Mouse (Mus musculus) limb, embryonic 14.5 days (tissue): ENCODE data around the gene Rest. TPM values are rescaled to one million over a fixed set of nuclear protein-coding genes. Genes with fewer than 3 reads are reported as not detected.

Experiments used
- ATAC-seq: fragments of 200-750 bp; cut with Nextera tagmentation; 2 replicates; pipeline ENCODE4 v1.8.0; 2017; ENCODE audit warnings: low read depth, moderate number of reproducible peaks, moderate TSS enrichment; ENCODE audit not compliant: low FRiP score
- DNase-seq: peaks from one replicate; pipeline ENCODE4 v3.0.0-alpha.2; 2015; ENCODE audit warnings: low spot score
- H3K27ac ChIP-seq: fragments of 300-500 bp; sonication (generic); replicated peaks from 2 replicates; pipeline ENCODE4 v1.5.1; 2014; ENCODE audit warnings: low read depth, mild to moderate bottlenecking, low read length, moderate library complexity, mixed read lengths
- H3K27me3 ChIP-seq: fragments of 300-500 bp; sonication (generic); 2 replicates; pipeline ENCODE4 v1.6.1; 2014; ENCODE audit warnings: low read length, mixed read lengths; ENCODE audit not compliant: control insufficient read depth, insufficient read depth
- H3K36me3 ChIP-seq: fragments of 300-500 bp; sonication (generic); 2 replicates; pipeline ENCODE4 v1.6.1; 2014; ENCODE audit warnings: mild to moderate bottlenecking, low read length, moderate library complexity, mixed read lengths; ENCODE audit not compliant: control insufficient read depth, insufficient read depth
- H3K4me1 ChIP-seq: fragments of 300-500 bp; sonication (generic); 2 replicates; pipeline ENCODE4 v1.6.1; 2014; ENCODE audit warnings: antibody characterized with exemption, low read length, mixed read lengths; ENCODE audit not compliant: control insufficient read depth, insufficient read depth
- H3K4me2 ChIP-seq: fragments of 300-500 bp; sonication (generic); replicated peaks from 2 replicates; pipeline ENCODE4 v1.6.1; 2014; ENCODE audit warnings: low read depth, mild to moderate bottlenecking, low read length, moderate library complexity; ENCODE audit not compliant: severe bottlenecking
- H3K4me3 ChIP-seq: fragments of 300-500 bp; sonication (generic); replicated peaks from 2 replicates; pipeline ENCODE4 v1.5.1; 2014; ENCODE audit warnings: low read length
- H3K9ac ChIP-seq: fragments of 300-500 bp; sonication (generic); 2 replicates; pipeline ENCODE4 v1.6.1; 2014; ENCODE audit warnings: mild to moderate bottlenecking, low read depth, low read length, moderate library complexity; ENCODE audit not compliant: severe bottlenecking
- H3K9me3 ChIP-seq: fragments of 300-500 bp; sonication (generic); 2 replicates; pipeline ENCODE4 v1.6.1; 2016; ENCODE audit warnings: low read length; ENCODE audit not compliant: control insufficient read depth
- POLR2A ChIP-seq: fragments of 200-500 bp; IDR thresholded peaks from 2 replicates; pipeline ENCODE4 v1.8.0; 2012; ENCODE audit warnings: inconsistent platforms, mild to moderate bottlenecking, moderate library complexity, borderline replicate concordance; ENCODE audit not compliant: insufficient read depth, insufficient read length; ENCODE audit errors: extremely low read depth
- WGBS: fragments of 180-500 bp; shearing (Covaris S2); extraction: QIAGEN DNeasy Blood & Tissue Kit; methylation state at CpG from one replicate; pipeline ENCODE4 v1.1.7; 2014; 5-methylcytosine and 5-hydroxymethylcytosine counted together
- polyA plus RNA-seq, 2 experiments: library from polyadenylated mRNA; depleted of rRNA in 1 of 2; stranded (reverse) in 1 of 2; unstranded in 1 of 2; fragments of >200 nt; fragmentation: Nextera tagmentation in 1 of 2; extraction: Ambion mirVana in 1 of 2; gene quantifications; 2 replicates each; pipeline versions ENCODE4 v1.2.1 to v1.2.3; 2012 to 2014

Rest gene
- polyA plus RNA-seq, 2 experiments, result 27.9 to 47.0 TPM

- under 1% methylated on average over 58 of the region's 87 CpGs for WGBS
- H3K27me3 ChIP-seq, result no peaks in the 10 kb centered on the region
- H3K9me3 ChIP-seq, result no peaks in the 10 kb centered on the region
- H3K36me3 ChIP-seq, result peaks cover 33% of the 10 kb centered on the region
- peak overlapping the region; percentile 95 for H3K4me3 ChIP-seq
- peak overlapping the region; percentile 42 for H3K4me2 ChIP-seq
- H3K4me1 ChIP-seq, result peaks cover 15% of the 10 kb centered on the region
- H3K27ac ChIP-seq, result peak overlapping the region; percentile 98
- H3K9ac ChIP-seq, result peak overlapping the region; percentile 96
- DNase-seq (peak; percentile 58), ATAC-seq (peak; percentile 54)
- no peak for TF ChIP-seq POLR2A
Observed at GRCm38 (mm10) chr5:77266066-77266885, 985 bp downstream of the Rest start.

- Histone ChIP-seq H3K9me3 (no peaks in the 10 kb centered on the region), H3K4me1 (peaks cover 15% of the 10 kb centered on the region), H3K36me3 (peaks cover 39% of the 10 kb centered on the region), H3K27me3 (no peaks in the 10 kb centered on the region), H3K9ac (peak overlapping the region; percentile 96), H3K4me2 (peak overlapping the region; percentile 42), H3K27ac (peak overlapping the region; percentile 98), H3K4me3 (peak overlapping the region; percentile 95)
- TF ChIP-seq POLR2A, result no peak
- peak; percentile 24 for DNase-seq
- no peak for ATAC-seq
- 7% methylated on average over 11 of the region's 11 CpGs for WGBS
Observed at GRCm38 (mm10) chr5:77266886-77267401, 1.7 kb downstream of the Rest start.

- peak overlapping the region; percentile 42 for H3K4me2 ChIP-seq
- H3K4me3 ChIP-seq, result peak overlapping the region; percentile 95
- no peaks in the 10 kb centered on the region for H3K9me3 ChIP-seq
- peaks cover 44% of the 10 kb centered on the region for H3K36me3 ChIP-seq
- DNase-seq (no peak), ATAC-seq (no peak)
- TF ChIP-seq POLR2A, result no peak
- peak overlapping the region; percentile 96; the same call in 1 of the 2 replicates for H3K9ac ChIP-seq
- H3K4me1 ChIP-seq, result peaks cover 15% of the 10 kb centered on the region
- H3K27me3 ChIP-seq, result no peaks in the 10 kb centered on the region
- WGBS, result 65% methylated on average over 4 of the region's 4 CpGs
- H3K27ac ChIP-seq, result no peak overlapping the region
Observed at GRCm38 (mm10) chr5:77267441-77267840, 2.1 kb downstream of the Rest start.

GRCm38 (mm10) chr5:77267957-77268624 lies 2.8 kb downstream of the Rest start:
- DNase-seq (no peak), ATAC-seq (no peak)
- TF ChIP-seq POLR2A, result no peak
- Histone ChIP-seq H3K9me3 (no peaks in the 10 kb centered on the region), H3K27me3 (no peaks in the 10 kb centered on the region), H3K4me1 (peaks cover 15% of the 10 kb centered on the region), H3K4me2 (peak overlapping the region; percentile 42; the same call in 1 of the 2 replicates), H3K27ac (no peak overlapping the region), H3K9ac (no peak overlapping the region), H3K36me3 (peaks cover 51% of the 10 kb centered on the region), H3K4me3 (no peak overlapping the region)
- 93% methylated on average over 30 of the region's 30 CpGs for WGBS

GRCm38 (mm10) chr5:77269399-77269798 lies 4.1 kb downstream of the Rest start:
- Histone ChIP-seq H3K36me3 (peaks cover 64% of the 10 kb centered on the region), H3K9me3 (no peaks in the 10 kb centered on the region), H3K4me1 (peaks cover 13% of the 10 kb centered on the region), H3K9ac (no peak overlapping the region), H3K27ac (no peak overlapping the region), H3K4me2 (no peak overlapping the region), H3K27me3 (no peaks in the 10 kb centered on the region), H3K4me3 (no peak overlapping the region)
- ATAC-seq, result no peak
- TF ChIP-seq POLR2A, result no peak
- no peak for DNase-seq
- WGBS, result 76% methylated on average over 8 of the region's 8 CpGs
